Mouse (Mus musculus): Measurements from ENCODE around the gene Zfp442. TPM values are rescaled to one million over a fixed set of nuclear protein-coding genes. Genes with fewer than 3 reads are reported as not detected.
A peak's percentile ranks its signal among the peaks of the same experiment; 100 is the strongest.
"Not testable (repeated sequence)": the region's sequence is repeated elsewhere in the genome, so short reads cannot be mapped to it uniquely, and the experiment has no call there.

Gene Zfp442
- 1.5 and 1.7 TPM in 2 replicates for polyA plus RNA-seq (2012; rRNA removed)

DNA sequence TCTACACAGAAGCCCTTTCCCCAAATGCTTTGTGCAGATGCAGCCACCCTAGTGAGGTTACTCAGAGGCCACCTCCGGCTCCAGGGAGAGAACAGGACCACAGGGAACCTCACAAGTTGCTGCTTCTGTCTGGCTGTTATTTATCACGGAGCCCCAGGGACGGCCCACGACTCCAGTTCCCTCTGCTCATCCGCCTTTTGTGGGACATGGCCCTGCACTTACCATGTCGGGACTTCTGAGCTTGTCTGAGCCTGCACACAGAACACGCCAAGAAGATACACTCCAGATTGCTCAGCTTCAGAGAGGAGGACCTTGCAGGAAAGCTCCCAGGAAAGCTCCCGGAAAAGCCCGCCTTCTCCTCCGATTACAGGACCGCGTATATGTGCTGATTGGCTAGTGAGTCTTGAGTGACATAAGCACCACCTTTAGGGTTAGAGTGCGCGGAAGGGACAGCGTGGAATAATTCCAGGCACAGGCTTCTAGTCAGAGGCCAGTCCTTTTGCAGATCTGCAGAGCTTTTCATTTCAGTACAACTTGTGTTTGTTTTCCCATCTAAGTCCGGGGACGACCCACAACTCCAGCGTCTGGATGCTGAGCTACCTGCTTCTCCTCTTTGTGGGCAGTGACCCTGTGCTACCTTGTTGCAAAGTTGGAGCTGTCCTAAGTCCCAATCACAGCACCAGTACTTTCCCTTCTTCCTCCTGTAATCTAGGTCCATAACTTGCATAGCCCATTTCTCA is at the start of gene Zfp442:
Gene Zfp442 (minus strand): TSS at position 307 of the 740 bp plus-strand sequence.
- DNase-seq (ENCODE audit: low spot score), result peak; percentile 53

GRCm38 (mm10) chr2:150500124-150500973 is 49.1 kb upstream of the Zfp442 start:
- not testable (repeated sequence) for DNase-seq (ENCODE audit: low spot score)

DNA sequence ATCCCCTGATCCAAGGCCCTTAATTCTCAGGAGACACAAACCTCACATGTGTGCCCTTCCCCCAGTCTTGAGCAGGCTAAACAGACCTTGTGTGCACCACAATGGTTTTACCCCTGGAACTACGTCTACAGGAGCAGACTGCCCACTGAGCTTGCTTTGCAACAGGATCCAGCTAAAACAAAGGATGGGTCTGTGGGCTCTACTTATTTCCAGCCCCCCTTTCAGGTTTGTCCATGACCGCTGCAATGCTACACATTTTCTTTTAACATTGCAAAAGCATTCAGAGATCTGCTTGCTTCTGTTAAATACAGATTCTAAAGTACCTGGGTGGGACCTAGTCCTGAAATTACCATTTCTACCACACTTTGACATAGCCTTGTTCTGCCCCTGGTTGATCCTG is 41.7 kb upstream of the Zfp442 start:
- no peak for DNase-seq (ENCODE audit: low spot score)

DNA sequence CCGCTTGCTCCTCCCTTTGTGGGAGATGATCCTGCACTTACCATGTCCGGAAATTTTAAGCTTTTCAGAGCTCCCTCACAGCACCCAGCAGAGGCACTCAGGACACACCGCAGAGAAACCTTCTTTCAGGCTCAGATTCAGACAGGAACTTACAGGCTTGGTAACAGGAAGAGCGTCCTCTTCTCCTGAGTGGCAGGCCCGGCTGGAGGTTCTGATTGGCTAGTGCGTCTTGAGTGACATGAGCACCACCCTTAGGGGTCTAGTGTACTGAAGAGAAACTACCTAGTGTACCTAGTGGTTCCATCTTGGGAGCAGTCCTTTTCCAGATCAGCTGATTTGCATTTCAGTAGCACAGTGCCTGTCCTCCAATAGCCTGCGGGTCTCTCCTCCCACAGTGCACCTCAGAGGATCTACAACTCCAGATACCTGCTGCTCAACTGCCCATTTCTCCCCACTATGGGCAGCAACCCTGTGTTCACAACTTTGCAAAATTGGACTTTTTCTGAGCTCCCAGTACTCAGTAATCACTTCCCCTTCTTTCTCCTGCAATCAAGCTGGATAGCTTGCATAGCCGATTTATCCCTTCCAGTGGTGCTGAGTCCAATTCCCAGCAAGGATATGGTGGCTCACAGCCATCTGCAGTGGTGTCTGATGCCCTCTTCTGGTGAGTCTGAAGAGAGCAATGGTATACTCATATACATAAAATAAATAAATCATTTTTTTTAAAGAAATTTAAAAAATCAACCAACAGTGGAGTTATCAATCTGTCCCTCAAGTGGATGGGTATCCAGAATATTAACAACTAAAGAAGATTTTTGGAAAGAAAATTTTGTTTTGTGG is 33.9 kb upstream of the Zfp442 start, which contains the start of gene Zfp345:
Gene Zfp345 (minus strand): TSS at position 153 of the 840 bp plus-strand sequence.
- DNase-seq (ENCODE audit: low spot score), result not testable (repeated sequence)

DNA sequence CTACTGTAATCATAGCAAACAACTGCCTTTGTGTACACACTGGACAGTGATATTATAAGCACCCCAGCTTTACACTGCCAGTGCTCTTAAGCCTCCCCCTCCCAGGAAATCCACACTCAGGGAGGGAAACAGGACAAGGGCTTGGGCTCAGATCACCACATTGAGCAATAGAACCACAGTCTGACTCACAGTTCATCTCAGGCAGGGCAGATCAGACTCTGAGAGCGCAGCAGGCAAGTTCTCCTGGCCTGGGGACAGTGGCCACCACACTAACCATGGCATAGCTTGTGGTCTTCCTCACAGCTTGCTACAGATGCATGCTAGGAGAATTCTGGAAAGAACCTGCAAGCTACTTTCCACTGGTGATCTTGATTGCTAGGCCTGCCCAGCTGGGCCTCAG is 12.2 kb downstream of the Zfp442 start:
- not testable (repeated sequence) for DNase-seq (ENCODE audit: low spot score)

DNA sequence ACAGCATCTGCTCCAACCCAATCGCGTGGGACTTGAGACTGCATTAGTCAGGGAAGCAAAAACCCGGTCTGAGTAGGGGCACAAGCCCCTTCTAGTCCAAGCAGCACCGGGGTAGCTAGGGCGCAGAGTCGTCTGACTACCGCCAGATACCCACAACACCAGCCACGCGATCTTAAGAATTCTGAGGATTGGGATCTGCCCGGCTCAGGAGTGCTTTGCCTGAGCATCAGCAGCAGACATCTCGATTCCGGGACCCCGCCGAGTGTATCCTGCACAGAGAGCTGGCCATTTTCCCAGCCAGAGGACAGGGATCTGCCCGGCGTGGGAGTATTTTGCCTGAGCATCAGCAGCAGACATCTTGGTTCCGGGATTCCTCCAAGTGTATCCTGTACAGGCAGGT is 39.1 kb downstream of the Zfp442 start:
- not testable (repeated sequence) for DNase-seq (ENCODE audit: low spot score)

GRCm38 (mm10) chr2:150390198-150390597 is 61.1 kb downstream of the Zfp442 start:
- DNase-seq (ENCODE audit: low spot score), result no peak

GRCm38 (mm10) chr2:150385553-150386106 is 65.7 kb downstream of the Zfp442 start:
- DNase-seq (ENCODE audit: low spot score), result not testable (repeated sequence)

GRCm38 (mm10) chr2:150362878-150363229 is 88.4 kb downstream of the Zfp442 start:
- DNase-seq (ENCODE audit: low spot score), result no peak

GRCm38 (mm10) chr2:150362113-150362877 is 89.0 kb downstream of the Zfp442 start, which contains the start of gene 3300002I08Rik:
TSS of gene 3300002I08Rik (minus strand) at chr2:150362765.
- DNase-seq (ENCODE audit: low spot score), result peak; percentile 57

Other genes starting within 250 kb of the Zfp442 start
- gene Zfp937, start 233.4 kb downstream of the Zfp442 start, polyA plus RNA-seq (2012; rRNA removed), result 3.6 and 3.9 TPM in 2 replicates
- gene Gm21994, start 195.9 kb downstream of the Zfp442 start, polyA plus RNA-seq (2012; rRNA removed), result 2.4 and 2.7 TPM in 2 replicates
- 0.07 TPM in 2 replicates for gene Gm14124, start 194.0 kb downstream of the Zfp442 start, polyA plus RNA-seq (2012; rRNA removed)
- gene Gm10130, start 127.8 kb downstream of the Zfp442 start, polyA plus RNA-seq (2012; rRNA removed), result not detected in 2 replicates
- gene 3300002I08Rik, start 88.7 kb downstream of the Zfp442 start, polyA plus RNA-seq (2012; rRNA removed), result 3.3 and 3.5 TPM in 2 replicates
- gene Zfp345, start 33.6 kb upstream of the Zfp442 start, polyA plus RNA-seq (2012; rRNA removed), result 0.04 and 0.06 TPM in 2 replicates
- 0.48 and 0.71 TPM in 2 replicates for gene Cst7, start 118.9 kb upstream of the Zfp442 start, polyA plus RNA-seq (2012; rRNA removed)
- gene Apmap, start 157.1 kb upstream of the Zfp442 start, polyA plus RNA-seq (2012; rRNA removed), result 37.1 and 44.4 TPM in 2 replicates
- gene Acss1, start 217.0 kb upstream of the Zfp442 start, polyA plus RNA-seq (2012; rRNA removed), result 9.2 and 9.7 TPM in 2 replicates
- gene Vsx1, start 237.9 kb upstream of the Zfp442 start, polyA plus RNA-seq (2012; rRNA removed), result not detected in 2 replicates